Mouse (Mus musculus): ENCODE measurements around the gene Zfp750. TPM values are rescaled to one million over a fixed set of nuclear protein-coding genes. Genes with fewer than 3 reads are reported as not detected.
A peak's percentile ranks its signal among the peaks of the same experiment; 100 is the strongest.

Gene Zfp750
- polyA plus RNA-seq (2021): not detected

GRCm38 (mm10) chr11:121519131-121519530, at the start of gene Zfp750:
TSS of gene Zfp750 (minus strand) at chr11:121519333.
- CTCF ChIA-PET: interaction anchor here (0.9 kb wide), 1 partner anchor 17 kb away, joined by 3 read pairs; no protein-coding TSS in a partner anchor
- no peak for DNase-seq (ENCODE audit: low read depth, low spot score)
- POLR2A ChIA-PET: no interaction called here
- in situ Hi-C loops (cut with MboI; ENCODE audit: low pct_unique_long_range_greater_than_20kb): no loop called here
- ATAC-seq: no peak
- no peaks in the 10 kb centered on the region for H3K27me3 ChIP-seq
- no peak for TF ChIP-seq CTCF (IDR thresholded peaks at IDR 0.05)

GRCm38 (mm10) chr11:121564265-121564664, 45.1 kb upstream of the Zfp750 start:
- no peak for ATAC-seq
- ChIA-PET CTCF (no interaction called here), POLR2A (no interaction called here)
- no peak for DNase-seq (ENCODE audit: low read depth, low spot score)
- in situ Hi-C loops (cut with MboI; ENCODE audit: low pct_unique_long_range_greater_than_20kb): no loop called here
- no peak for TF ChIP-seq CTCF (IDR thresholded peaks at IDR 0.05)
- H3K27me3 ChIP-seq: no peaks in the 10 kb centered on the region

GRCm38 (mm10) chr11:121563312-121563711, 44.2 kb upstream of the Zfp750 start:
- in situ Hi-C loops (cut with MboI; ENCODE audit: low pct_unique_long_range_greater_than_20kb): no loop called here
- ATAC-seq (no peak), DNase-seq (ENCODE audit: low read depth, low spot score) (no peak)
- H3K27me3 ChIP-seq: no peaks in the 10 kb centered on the region
- no peak for TF ChIP-seq CTCF (IDR thresholded peaks at IDR 0.05)
- ChIA-PET POLR2A (no interaction called here), CTCF (no interaction called here)

GRCm38 (mm10) chr11:121560294-121560663, 41.1 kb upstream of the Zfp750 start:
- TF ChIP-seq CTCF (IDR thresholded peaks at IDR 0.05): no peak

GRCm38 (mm10) chr11:121559527-121560293, 40.6 kb upstream of the Zfp750 start:
- DNase-seq (ENCODE audit: low read depth, low spot score): no peak
- no peak for TF ChIP-seq CTCF (IDR thresholded peaks at IDR 0.05)

More at GRCm38 (mm10) chr11:121560294-121560663, 41.1 kb upstream of the Zfp750 start:
- ATAC-seq (no peak), DNase-seq (ENCODE audit: low read depth, low spot score) (no peak)
- no peaks in the 10 kb centered on the region for H3K27me3 ChIP-seq
- CTCF ChIA-PET: no interaction called here
- in situ Hi-C loops (cut with MboI; ENCODE audit: low pct_unique_long_range_greater_than_20kb): no loop called here
- POLR2A ChIA-PET: no interaction called here

GRCm38 (mm10) chr11:121558522-121558921, 39.4 kb upstream of the Zfp750 start:
- ATAC-seq (peak; percentile 62), DNase-seq (ENCODE audit: low read depth, low spot score) (no peak)
- POLR2A ChIA-PET: no interaction called here
- in situ Hi-C loops (cut with MboI; ENCODE audit: low pct_unique_long_range_greater_than_20kb): no loop called here
- CTCF ChIA-PET: no interaction called here
- H3K27me3 ChIP-seq: no peaks in the 10 kb centered on the region
- TF ChIP-seq CTCF (IDR thresholded peaks at IDR 0.05): no peak

More at GRCm38 (mm10) chr11:121559527-121560293, 40.6 kb upstream of the Zfp750 start:
- CTCF ChIA-PET: no interaction called here
- no peak for ATAC-seq
- in situ Hi-C loops (cut with MboI; ENCODE audit: low pct_unique_long_range_greater_than_20kb): no loop called here
- H3K27me3 ChIP-seq: no peaks in the 10 kb centered on the region
- POLR2A ChIA-PET: no interaction called here

GRCm38 (mm10) chr11:121557946-121558345, 38.8 kb upstream of the Zfp750 start:
- POLR2A ChIA-PET: interaction anchor here (0.6 kb wide), 1 partner anchor 75 kb away, joined by 3 read pairs; no protein-coding TSS in a partner anchor
- in situ Hi-C loops (cut with MboI; ENCODE audit: low pct_unique_long_range_greater_than_20kb): no loop called here
- CTCF ChIA-PET: no interaction called here

GRCm38 (mm10) chr11:121556727-121557126, 37.6 kb upstream of the Zfp750 start:
- ATAC-seq (no peak), DNase-seq (ENCODE audit: low read depth, low spot score) (no peak)
- no peak for TF ChIP-seq CTCF (IDR thresholded peaks at IDR 0.05)
- POLR2A ChIA-PET: no interaction called here
- CTCF ChIA-PET: no interaction called here
- in situ Hi-C loops (cut with MboI; ENCODE audit: low pct_unique_long_range_greater_than_20kb): no loop called here
- no peaks in the 10 kb centered on the region for H3K27me3 ChIP-seq

More at GRCm38 (mm10) chr11:121557946-121558345, 38.8 kb upstream of the Zfp750 start:
- ATAC-seq: no peak
- TF ChIP-seq CTCF (IDR thresholded peaks at IDR 0.05): no peak
- H3K27me3 ChIP-seq: no peaks in the 10 kb centered on the region
- no peak for DNase-seq (ENCODE audit: low read depth, low spot score)

GRCm38 (mm10) chr11:121553458-121553857, 34.3 kb upstream of the Zfp750 start:
- DNase-seq (ENCODE audit: low read depth, low spot score) (no peak), ATAC-seq (no peak)
- TF ChIP-seq CTCF (IDR thresholded peaks at IDR 0.05): no peak
- in situ Hi-C loops (cut with MboI; ENCODE audit: low pct_unique_long_range_greater_than_20kb): no loop called here
- ChIA-PET POLR2A (no interaction called here), CTCF (no interaction called here)
- H3K27me3 ChIP-seq: no peaks in the 10 kb centered on the region

- ChIA-PET CTCF (no interaction called here), POLR2A (no interaction called here)
- ATAC-seq: no peak
- no peak for TF ChIP-seq CTCF (IDR thresholded peaks at IDR 0.05)
- no peaks in the 10 kb centered on the region for H3K27me3 ChIP-seq
- no peak for DNase-seq (ENCODE audit: low read depth, low spot score)
- in situ Hi-C loops (cut with MboI; ENCODE audit: low pct_unique_long_range_greater_than_20kb): no loop called here
Measured at GRCm38 (mm10) chr11:121552846-121553457, 33.8 kb upstream of the Zfp750 start.

GRCm38 (mm10) chr11:121552167-121552566, 33.0 kb upstream of the Zfp750 start:
- DNase-seq (ENCODE audit: low read depth, low spot score): no peak

More at GRCm38 (mm10) chr11:121552167-121552566, 33.0 kb upstream of the Zfp750 start:
- TF ChIP-seq CTCF (IDR thresholded peaks at IDR 0.05): no peak
- ATAC-seq: no peak
- ChIA-PET CTCF (no interaction called here), POLR2A (no interaction called here)
- in situ Hi-C loops (cut with MboI; ENCODE audit: low pct_unique_long_range_greater_than_20kb): no loop called here
- no peaks in the 10 kb centered on the region for H3K27me3 ChIP-seq
